Mouse (Mus musculus) heart, embryonic 14.5 days (tissue): Measurements from ENCODE around the gene Sp3. TPM values are rescaled to one million over a fixed set of nuclear protein-coding genes. Genes with fewer than 3 reads are reported as not detected.
"Not testable (repeated sequence)": the region's sequence is repeated elsewhere in the genome, so short reads cannot be mapped to it uniquely, and the experiment has no call there.

ENCODE experiments used
- ATAC-seq: fragments of 200-750 bp; cut with Nextera tagmentation; 2 replicates; pipeline ENCODE4 v1.8.0; 2017; ENCODE audit warnings: low read depth, moderate TSS enrichment; ENCODE audit not compliant: insufficient number of reproducible peaks, insufficient read depth, low FRiP score
- H3K27ac ChIP-seq, 2 experiments: fragments of 200-500 bp in 1 of 2; fragments of 300-500 bp in 1 of 2; sonication (generic) in 1 of 2; replicated peaks in 1 of 2; 2 replicates each; pipeline ENCODE4 v1.5.1; 2012 to 2014; ENCODE audit warnings: low read depth in 2 of 2, low read length in 2 of 2, control low read depth in 1 of 2, mild to moderate bottlenecking in 1 of 2, mixed read lengths in 1 of 2; ENCODE audit not compliant: control insufficient read depth in 1 of 2, insufficient read depth in 1 of 2
- H3K27me3 ChIP-seq: fragments of 300-500 bp; sonication (generic); 2 replicates; pipeline ENCODE4 v1.6.1; 2014; ENCODE audit warnings: mild to moderate bottlenecking, low read length, control low read depth; ENCODE audit not compliant: control insufficient read depth, insufficient read depth
- H3K36me3 ChIP-seq: fragments of 300-500 bp; sonication (generic); 2 replicates; pipeline ENCODE4 v1.6.1; 2014; ENCODE audit warnings: mild to moderate bottlenecking, control low read depth, low read length, mixed read lengths; ENCODE audit not compliant: control insufficient read depth, insufficient read depth
- H3K4me1 ChIP-seq, 2 experiments: fragments of 200-500 bp in 1 of 2; fragments of 300-500 bp in 1 of 2; sonication (generic) in 1 of 2; 2 replicates each; pipeline ENCODE4 v1.6.1; 2012 to 2014; ENCODE audit warnings: low read length in 2 of 2, control low read depth in 1 of 2, mixed read lengths in 1 of 2; ENCODE audit not compliant: control insufficient read depth in 2 of 2, insufficient read depth in 2 of 2
- H3K4me2 ChIP-seq: fragments of 300-500 bp; sonication (generic); 2 replicates; pipeline ENCODE4 v1.6.1; 2014; ENCODE audit warnings: mild to moderate bottlenecking, low read length
- H3K4me3 ChIP-seq, 2 experiments: fragments of 200-500 bp in 1 of 2; fragments of 300-500 bp in 1 of 2; sonication (generic) in 1 of 2; 2 replicates each; pipeline ENCODE4 v1.5.1; 2012 to 2014; ENCODE audit warnings: low read length in 2 of 2, mild to moderate bottlenecking in 2 of 2, control low read depth in 1 of 2, low read depth in 1 of 2, moderate library complexity in 1 of 2; ENCODE audit not compliant: control insufficient read depth in 1 of 2, insufficient read depth in 1 of 2
- H3K9ac ChIP-seq: fragments of 300-500 bp; sonication (generic); 2 replicates; pipeline ENCODE4 v1.6.1; 2014; ENCODE audit warnings: mild to moderate bottlenecking, low read length
- H3K9me3 ChIP-seq: fragments of 300-500 bp; sonication (generic); 2 replicates; pipeline ENCODE4 v1.6.1; 2016; ENCODE audit warnings: low read length, control low read depth; ENCODE audit not compliant: control insufficient read depth
- WGBS: fragments of 180-500 bp; shearing (Covaris S2); extraction: QIAGEN DNeasy Blood & Tissue Kit; methylation state at CpG from one replicate; pipeline ENCODE4 v1.1.7; 2014; 5-methylcytosine and 5-hydroxymethylcytosine counted together
- polyA plus RNA-seq: library from polyadenylated mRNA; unstranded; fragments of >200 nt; fragmentation: Nextera tagmentation; extraction: Ambion mirVana; gene quantifications from 2 replicates; pipeline ENCODE4 v1.2.1, GENCODE M21; 2014

The Sp3 gene
- polyA plus RNA-seq, 1 experiment from 2014 or later: 47.8 TPM

DNA sequence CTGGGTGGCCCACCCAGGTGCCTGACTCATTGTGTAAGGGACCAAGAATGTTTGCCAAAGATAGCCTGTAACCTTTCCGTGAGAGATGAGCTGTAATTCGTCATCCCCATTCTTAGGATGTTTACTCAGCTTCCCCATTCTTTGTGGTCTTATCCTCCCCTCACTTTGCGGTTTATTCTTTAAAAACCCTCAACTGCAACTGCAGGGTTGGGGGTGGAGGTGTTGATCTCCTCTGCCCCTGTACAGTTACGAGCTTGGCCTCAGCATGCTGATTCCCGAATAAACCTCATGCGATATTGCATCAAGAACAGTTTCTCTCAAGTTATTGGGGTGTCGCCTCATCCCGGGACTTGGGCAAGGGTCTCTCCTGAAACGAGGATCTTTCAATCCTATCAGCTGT, 8.7 kb upstream of the Sp3 start:
- not testable (repeated sequence) for H3K4me3 ChIP-seq, ATAC-seq, H3K36me3 ChIP-seq, H3K9me3 ChIP-seq, H3K4me2 ChIP-seq, H3K27ac ChIP-seq, H3K4me1 ChIP-seq, H3K9ac ChIP-seq, H3K27me3 ChIP-seq
- 88% methylated on average over 9 of the region's 9 CpGs for WGBS

DNA sequence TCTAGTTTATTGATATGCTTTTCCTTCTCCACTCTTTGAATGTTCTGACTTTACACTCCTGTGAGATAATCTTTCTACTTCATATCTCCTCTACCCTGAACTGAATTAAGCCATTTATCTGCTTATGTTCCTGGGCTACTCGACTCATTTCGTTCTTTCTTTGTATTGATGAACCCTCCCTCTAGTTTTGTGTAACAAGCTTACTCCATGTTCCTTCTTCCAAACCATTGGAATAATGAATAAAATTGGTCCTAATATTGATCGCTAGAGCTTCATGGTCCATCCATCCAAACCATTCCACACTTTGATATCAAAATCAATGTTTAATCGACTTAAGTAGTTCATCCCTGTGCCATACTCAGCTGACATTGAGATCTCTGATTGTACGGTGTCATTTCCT, 6.4 kb upstream of the Sp3 start, which contains the start of gene Gm11084:
Gene Gm11084, minus strand, starts transcription at position 101 of the 400 bp plus-strand sequence.
- WGBS: 82% methylated on average over 5 of the region's 5 CpGs
- peaks cover 9% of the 10 kb centered on the region for H3K9me3 ChIP-seq
- no peak within 1 kb of the TSS for H3K4me3 ChIP-seq
- H3K9ac ChIP-seq: no peak within 1 kb of the TSS
- no peaks in the 10 kb centered on the region for H3K36me3 ChIP-seq
- H3K27me3 ChIP-seq: no peaks in the 10 kb centered on the region
- peaks cover 0 to 1% of the 10 kb centered on the region in 2 experiments; a peak in 1 of 4 replicates for H3K4me1 ChIP-seq
- no peak within 1 kb of the TSS for H3K4me2 ChIP-seq
- no peak for ATAC-seq
- H3K27ac ChIP-seq: no peak within 1 kb of the TSS

DNA sequence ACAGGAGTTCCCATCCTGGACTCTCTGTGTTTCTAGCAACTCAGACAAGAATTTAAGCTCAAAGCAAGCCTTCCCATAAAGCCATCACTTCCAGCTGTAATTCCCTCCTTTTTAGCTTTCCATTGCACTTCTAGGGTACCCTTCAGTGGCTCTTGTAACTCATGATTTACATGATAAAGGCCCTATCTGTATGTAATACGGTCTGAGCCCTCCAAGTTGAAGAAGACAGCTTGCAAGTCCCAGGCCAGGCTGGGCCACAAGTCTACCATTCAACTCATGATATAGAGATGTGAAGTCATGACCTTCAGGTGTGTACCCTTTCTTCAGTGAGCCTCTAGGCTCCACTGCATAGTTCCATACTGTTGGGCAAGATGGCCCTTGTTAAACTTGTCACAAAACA, 5.3 kb upstream of the Sp3 start:
- WGBS: 59% methylated on average over 1 of the region's 1 CpGs
- H3K27ac ChIP-seq: no peak overlapping the region

GRCm38 (mm10) chr2:72984806-72985205, 4.6 kb upstream of the Sp3 start:
- 83% methylated on average over 4 of the region's 4 CpGs for WGBS
- no peak overlapping the region for H3K9ac ChIP-seq
- peaks cover 0 to 7% of the 10 kb centered on the region in 2 experiments; a peak in 1 of 4 replicates for H3K4me1 ChIP-seq
- ATAC-seq: no peak
- no peak overlapping the region for H3K4me3 ChIP-seq
- H3K4me2 ChIP-seq: no peak overlapping the region
- no peaks in the 10 kb centered on the region for H3K36me3 ChIP-seq
- H3K27ac ChIP-seq: no peak overlapping the region
- H3K9me3 ChIP-seq: peaks cover 9% of the 10 kb centered on the region
- no peaks in the 10 kb centered on the region for H3K27me3 ChIP-seq

More for the DNA sequence above, 5.3 kb upstream of the Sp3 start:
- H3K9ac ChIP-seq: no peak overlapping the region
- peaks cover 9% of the 10 kb centered on the region for H3K9me3 ChIP-seq
- H3K27me3 ChIP-seq: no peaks in the 10 kb centered on the region
- ATAC-seq: no peak
- H3K4me3 ChIP-seq: no peak overlapping the region
- no peaks in the 10 kb centered on the region for H3K36me3 ChIP-seq
- peaks cover 0 to 7% of the 10 kb centered on the region in 2 experiments; a peak in 1 of 4 replicates for H3K4me1 ChIP-seq
- H3K4me2 ChIP-seq: no peak overlapping the region

DNA sequence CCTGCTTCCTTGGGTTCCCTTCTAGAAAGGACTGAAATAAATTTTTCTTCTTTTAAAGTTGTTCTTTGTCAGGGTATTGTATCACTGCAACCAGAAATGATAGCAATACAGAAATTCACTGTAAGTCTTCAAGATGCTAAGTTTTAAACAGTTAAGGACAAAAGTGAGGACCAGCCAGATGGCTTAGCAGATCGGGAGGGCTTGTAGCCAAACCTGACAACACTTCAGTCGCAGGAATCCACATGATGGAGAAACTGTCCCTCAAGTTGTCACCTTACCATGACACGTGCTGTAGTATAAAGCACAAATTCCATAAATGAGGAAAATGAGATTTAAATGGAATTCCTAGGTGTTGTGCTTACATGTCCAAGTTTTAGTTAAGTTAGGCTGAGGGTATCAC, 3.0 kb upstream of the Sp3 start:
- H3K36me3 ChIP-seq: no peaks in the 10 kb centered on the region
- H3K27me3 ChIP-seq: no peaks in the 10 kb centered on the region
- WGBS: 80% methylated on average over 3 of the region's 3 CpGs
- H3K4me2 ChIP-seq: no peak overlapping the region
- no peak overlapping the region for H3K27ac ChIP-seq
- no peak overlapping the region for H3K9ac ChIP-seq
- peaks cover 0 to 7% of the 10 kb centered on the region in 2 experiments; a peak in 1 of 4 replicates for H3K4me1 ChIP-seq
- H3K9me3 ChIP-seq: no peaks in the 10 kb centered on the region
- ATAC-seq: no peak
- no peak overlapping the region for H3K4me3 ChIP-seq

- no peak overlapping the region for H3K4me2 ChIP-seq
- peaks cover 0 to 8% of the 10 kb centered on the region in 2 experiments; a peak in 1 of 4 replicates for H3K4me1 ChIP-seq
- WGBS: 95% methylated on average over 7 of the region's 7 CpGs
- no peaks in the 10 kb centered on the region for H3K9me3 ChIP-seq
- no peak for ATAC-seq
- no peaks in the 10 kb centered on the region for H3K27me3 ChIP-seq
- H3K9ac ChIP-seq: no peak overlapping the region
- H3K4me3 ChIP-seq: no peak overlapping the region
- H3K27ac ChIP-seq: no peak overlapping the region
- no peaks in the 10 kb centered on the region; the same call in 1 of the 2 replicates for H3K36me3 ChIP-seq
Measured at GRCm38 (mm10) chr2:72982110-72982785, 2.0 kb upstream of the Sp3 start.

- Histone ChIP-seq H3K27me3 (no peaks in the 10 kb centered on the region), H3K36me3 (no peaks in the 10 kb centered on the region; the same call in 1 of the 2 replicates), H3K4me2 (peak overlapping the region; percentile 82), H3K4me3 (peak overlapping the region in 1 of 2 experiments; percentile 77; a peak in 1 of 4 replicates), H3K27ac (peak overlapping the region in 1 of 2 experiments; percentile 98; a peak in 2 of 4 replicates), H3K9me3 (no peaks in the 10 kb centered on the region), H3K9ac (peak overlapping the region; percentile 87), H3K4me1 (peaks cover 0 to 12% of the 10 kb centered on the region in 2 experiments; a peak in 2 of 4 replicates)
- no peak for ATAC-seq
- WGBS: 81% methylated on average over 9 of the region's 9 CpGs
Measured at GRCm38 (mm10) chr2:72981441-72982109, 1.3 kb upstream of the Sp3 start.
